Mouse (Mus musculus) left cerebral cortex, adult 6 months (tissue): ENCODE measurements around the gene Ppargc1a. TPM values are rescaled to one million over a fixed set of nuclear protein-coding genes. Genes with fewer than 3 reads are reported as not detected.

Experiments used
- long read RNA-seq, 2 experiments: library from polyadenylated mRNA; unstranded; transcript quantifications; one replicate each; pipeline ENCODE4 v2.0.0; 2019 to 2020
- polyA plus RNA-seq: library from polyadenylated mRNA; unstranded; fragments of <200 nt; fragmentation: Nextera tagmentation; gene quantifications from 2 replicates; pipeline ENCODE4 v1.2.3, GENCODE M21; 2021

Gene Ppargc1a
- 9.5 and 17.4 TPM in 2 replicates for polyA plus RNA-seq
- long read RNA-seq, experiment 1, full-length matches to known transcripts, result 20 of 45 reads
- long read RNA-seq, experiment 1, partial matches to known transcripts, result 13 of 45 reads
- long read RNA-seq, experiment 1, other reads (novel, unspliced or antisense), result 12 of 45 reads
- long read RNA-seq, experiment 2, full-length matches to known transcripts, result 2 of 19 reads
- long read RNA-seq, experiment 2, partial matches to known transcripts, result 8 of 19 reads
- long read RNA-seq, experiment 2, other reads (novel, unspliced or antisense), result 9 of 19 reads

DNA sequence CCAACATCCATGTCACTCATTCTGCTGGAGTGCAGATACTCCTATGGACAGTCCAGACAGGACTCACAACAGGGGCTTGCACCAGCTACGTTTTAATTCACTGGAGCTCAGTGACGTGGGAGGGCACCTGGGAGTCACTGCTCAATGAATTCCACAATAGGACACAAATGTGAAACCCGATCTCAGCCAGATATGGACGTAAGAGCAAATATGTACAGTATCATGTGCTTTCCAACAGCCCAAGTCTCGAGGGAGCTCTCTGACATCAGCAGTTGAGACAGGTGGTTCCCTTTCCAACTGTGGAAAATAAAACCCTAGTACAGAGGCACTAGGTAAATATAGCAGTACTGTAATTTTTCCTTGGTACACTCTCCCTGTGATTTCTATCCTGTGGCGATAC lies at the start of gene Ppargc1a:
Gene Ppargc1a, minus strand, starts transcription at position 68 of the 400 bp plus-strand sequence.

